Mouse (Mus musculus): ENCODE measurements around the gene Tcf20. TPM values are rescaled to one million over a fixed set of nuclear protein-coding genes. Genes with fewer than 3 reads are reported as not detected.

Gene Tcf20
- polyA plus RNA-seq, 1 experiment from 2014 or later = 15.9 TPM

DNA sequence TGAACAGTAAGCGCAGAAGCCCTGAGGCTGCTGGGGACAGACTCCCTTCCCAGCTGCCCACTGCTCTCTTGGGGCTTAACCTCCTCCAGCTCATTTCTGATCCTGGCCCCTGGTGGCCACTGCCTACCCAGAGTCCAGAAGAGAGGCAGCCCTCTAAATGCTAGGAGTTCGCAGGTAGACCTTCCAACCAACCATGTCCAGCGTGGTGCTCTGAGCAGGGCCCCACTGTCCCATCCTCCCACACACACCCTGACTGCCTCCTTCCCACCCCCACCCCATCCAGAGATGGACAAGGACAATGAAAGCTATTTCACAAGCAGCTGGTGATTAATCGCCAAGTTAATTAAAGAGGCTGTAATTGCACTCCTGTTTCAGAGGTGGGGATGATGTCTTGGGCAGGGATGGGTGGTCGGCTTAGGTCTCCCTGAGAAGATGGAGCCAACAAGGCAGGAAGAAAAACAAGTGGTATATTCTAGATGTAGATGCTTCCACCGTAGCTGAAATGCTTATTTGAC lies 1.6 kb upstream of the Tcf20 start:
- H3K4me2 ChIP-seq = no peak overlapping the region
- no peak overlapping the region for H3K27ac ChIP-seq
- H3K4me3 ChIP-seq = no peak overlapping the region
- no peak for ATAC-seq (replicated peaks)
- WGBS = 65% methylated on average over 6 of the region's 6 CpGs
- no peaks in the 10 kb centered on the region for H3K36me3 ChIP-seq (replicated peaks)
- H3K9me3 ChIP-seq = no peaks in the 10 kb centered on the region
- no peak overlapping the region for H3K9ac ChIP-seq
- H3K27me3 ChIP-seq (replicated peaks) = no peaks in the 10 kb centered on the region
- H3K4me1 ChIP-seq = peaks cover 65% of the 10 kb centered on the region

DNA sequence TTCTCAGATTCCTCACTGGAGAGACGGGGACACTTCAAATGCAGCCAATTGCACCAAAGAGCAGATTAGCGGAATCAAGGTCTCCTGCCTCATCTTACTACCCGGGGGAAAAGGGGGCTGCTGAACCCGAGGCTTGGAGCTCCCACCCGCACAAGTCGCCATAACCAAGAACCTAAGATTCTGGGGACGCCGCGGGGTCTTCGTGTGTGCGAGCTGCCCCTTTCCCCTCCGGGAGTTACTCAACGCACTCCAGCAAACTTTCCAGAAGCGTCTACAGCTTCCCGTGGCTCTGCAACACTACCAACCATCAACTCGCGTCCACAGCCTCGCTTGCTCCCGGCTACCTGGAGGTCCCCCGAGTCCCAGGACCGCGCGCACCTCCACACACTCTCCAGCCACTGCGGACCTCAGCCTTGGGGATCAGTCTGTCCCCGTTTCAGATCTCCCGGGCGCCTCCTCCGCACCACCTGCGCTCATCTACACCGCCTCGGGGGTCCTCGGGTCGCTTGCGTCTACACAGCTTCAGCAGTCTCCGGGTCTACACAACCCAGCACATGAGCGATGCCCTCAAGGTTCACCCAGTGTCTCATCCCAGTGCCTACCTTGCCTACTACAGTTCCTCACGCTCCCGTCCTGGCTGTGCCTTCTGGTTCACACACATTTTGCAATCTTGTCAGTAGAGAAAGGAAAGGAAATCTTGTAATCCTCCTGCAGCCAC lies 499 bp downstream of the Tcf20 start:
- H3K36me3 ChIP-seq (replicated peaks) = no peaks in the 10 kb centered on the region
- H3K4me1 ChIP-seq = peaks cover 71% of the 10 kb centered on the region
- no peaks in the 10 kb centered on the region for H3K9me3 ChIP-seq
- peak overlapping the region; percentile 49 for H3K9ac ChIP-seq
- H3K4me2 ChIP-seq = peak overlapping the region; percentile 95
- 1% methylated on average over 38 of the region's 38 CpGs for WGBS
- peak overlapping the region; percentile 49 for H3K4me3 ChIP-seq
- H3K27me3 ChIP-seq (replicated peaks) = no peaks in the 10 kb centered on the region
- H3K27ac ChIP-seq = peak overlapping the region; percentile 48
- ATAC-seq (replicated peaks) = peak; percentile 34; the same call in 1 of the 2 replicates

DNA sequence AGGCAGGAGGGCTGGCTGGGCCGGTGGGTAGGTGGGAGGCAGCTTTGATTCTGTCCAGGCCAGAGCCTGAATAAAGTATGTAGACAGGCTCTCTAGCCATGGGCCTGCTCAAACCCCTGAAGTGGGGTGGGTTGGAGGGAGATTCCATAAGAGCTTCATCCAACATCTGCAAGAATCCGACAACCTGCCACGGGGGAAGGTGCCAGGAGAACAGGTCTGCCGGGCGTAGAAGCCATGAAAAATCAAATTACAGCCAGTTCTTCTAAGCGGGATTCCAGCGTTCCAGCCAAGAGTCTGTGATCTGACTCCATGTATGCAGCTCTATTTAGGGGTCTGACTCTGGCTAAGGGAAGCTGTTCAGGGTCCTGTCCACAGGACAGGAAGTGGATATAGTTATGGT lies 3.1 kb downstream of the Tcf20 start:
- no peak overlapping the region for H3K9ac ChIP-seq
- WGBS = 43% methylated on average over 7 of the region's 7 CpGs
- H3K4me3 ChIP-seq = no peak overlapping the region
- H3K36me3 ChIP-seq (replicated peaks) = no peaks in the 10 kb centered on the region
- H3K4me1 ChIP-seq = peaks cover 81% of the 10 kb centered on the region
- no peaks in the 10 kb centered on the region for H3K27me3 ChIP-seq (replicated peaks)
- no peak for ATAC-seq (replicated peaks)
- no peaks in the 10 kb centered on the region for H3K9me3 ChIP-seq
- peak overlapping the region; percentile 88; the same call in 1 of the 2 replicates for H3K27ac ChIP-seq
- H3K4me2 ChIP-seq = peak overlapping the region; percentile 49; the same call in 1 of the 2 replicates

GRCm38 (mm10) chr15:82984097-82984496 lies 3.6 kb downstream of the Tcf20 start:
- H3K4me1 ChIP-seq = peaks cover 79% of the 10 kb centered on the region
- H3K27me3 ChIP-seq (replicated peaks) = no peaks in the 10 kb centered on the region
- peak overlapping the region; percentile 49 for H3K4me2 ChIP-seq
- no peak overlapping the region for H3K4me3 ChIP-seq
- H3K9me3 ChIP-seq = no peaks in the 10 kb centered on the region
- peak overlapping the region; percentile 3; the same call in 1 of the 2 replicates for H3K9ac ChIP-seq
- no peaks in the 10 kb centered on the region for H3K36me3 ChIP-seq (replicated peaks)
- no peak for ATAC-seq (replicated peaks)
- 8% methylated on average over 4 of the region's 4 CpGs for WGBS
- peak overlapping the region; percentile 88 for H3K27ac ChIP-seq

DNA sequence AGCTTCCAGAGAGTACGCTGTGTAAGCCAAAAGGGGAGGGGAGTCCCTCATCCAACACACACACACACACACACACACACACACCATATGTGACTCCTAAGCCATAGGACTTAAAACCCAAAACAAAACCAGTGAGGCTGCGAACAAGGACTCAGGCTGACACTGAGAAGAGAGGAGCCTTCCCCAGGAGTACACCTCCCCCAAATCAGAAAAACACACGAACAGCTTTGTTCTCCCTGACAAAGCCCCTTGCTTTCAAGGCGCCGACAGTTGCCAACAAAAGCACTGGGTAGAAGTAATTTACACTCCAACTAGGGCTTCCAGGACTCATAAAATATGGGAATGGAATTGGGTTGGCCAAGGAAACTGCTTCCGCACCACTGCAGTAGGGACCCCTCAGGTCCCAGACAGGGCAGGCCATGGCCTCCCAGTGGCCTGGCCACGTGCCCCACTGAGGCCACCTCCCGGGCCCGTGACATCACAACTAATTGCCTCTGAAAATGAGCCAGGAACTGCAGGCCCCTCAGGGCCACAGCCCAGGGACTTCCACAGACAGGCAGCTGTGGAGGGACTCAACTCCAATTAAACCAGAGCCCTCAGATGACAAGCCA lies 4.2 kb downstream of the Tcf20 start:
- H3K27me3 ChIP-seq (replicated peaks) = 0 out of 2 replicates have a peak, but pooled peaks cover 2% of the 10 kb centered on the region
- peak overlapping the region; percentile 26 for H3K4me3 ChIP-seq
- H3K4me2 ChIP-seq = peak overlapping the region; percentile 49
- no peaks in the 10 kb centered on the region for H3K36me3 ChIP-seq (replicated peaks)
- peak; percentile 24 for ATAC-seq (replicated peaks)
- WGBS = 4% methylated on average over 9 of the region's 9 CpGs
- H3K27ac ChIP-seq = peak overlapping the region; percentile 88
- H3K9ac ChIP-seq = peak overlapping the region; percentile 3; the same call in 1 of the 2 replicates
- H3K4me1 ChIP-seq = peaks cover 73% of the 10 kb centered on the region
- H3K9me3 ChIP-seq = no peaks in the 10 kb centered on the region

GRCm38 (mm10) chr15:82982724-82983415 lies 4.8 kb downstream of the Tcf20 start:
- Histone ChIP-seq H3K4me1 (peaks cover 67% of the 10 kb centered on the region), H3K27ac (peak overlapping the region; percentile 88), H3K9ac (peak overlapping the region; percentile 11), H3K9me3 (no peaks in the 10 kb centered on the region), H3K4me2 (peak overlapping the region; percentile 49), H3K36me3 (replicated peaks) (no peaks in the 10 kb centered on the region), H3K27me3 (replicated peaks) (0 out of 2 replicates have a peak, but pooled peaks cover 3% of the 10 kb centered on the region), H3K4me3 (peak overlapping the region; percentile 26)
- under 1% methylated on average over 18 of the region's 18 CpGs for WGBS
- ATAC-seq (replicated peaks) = no peak

DNA sequence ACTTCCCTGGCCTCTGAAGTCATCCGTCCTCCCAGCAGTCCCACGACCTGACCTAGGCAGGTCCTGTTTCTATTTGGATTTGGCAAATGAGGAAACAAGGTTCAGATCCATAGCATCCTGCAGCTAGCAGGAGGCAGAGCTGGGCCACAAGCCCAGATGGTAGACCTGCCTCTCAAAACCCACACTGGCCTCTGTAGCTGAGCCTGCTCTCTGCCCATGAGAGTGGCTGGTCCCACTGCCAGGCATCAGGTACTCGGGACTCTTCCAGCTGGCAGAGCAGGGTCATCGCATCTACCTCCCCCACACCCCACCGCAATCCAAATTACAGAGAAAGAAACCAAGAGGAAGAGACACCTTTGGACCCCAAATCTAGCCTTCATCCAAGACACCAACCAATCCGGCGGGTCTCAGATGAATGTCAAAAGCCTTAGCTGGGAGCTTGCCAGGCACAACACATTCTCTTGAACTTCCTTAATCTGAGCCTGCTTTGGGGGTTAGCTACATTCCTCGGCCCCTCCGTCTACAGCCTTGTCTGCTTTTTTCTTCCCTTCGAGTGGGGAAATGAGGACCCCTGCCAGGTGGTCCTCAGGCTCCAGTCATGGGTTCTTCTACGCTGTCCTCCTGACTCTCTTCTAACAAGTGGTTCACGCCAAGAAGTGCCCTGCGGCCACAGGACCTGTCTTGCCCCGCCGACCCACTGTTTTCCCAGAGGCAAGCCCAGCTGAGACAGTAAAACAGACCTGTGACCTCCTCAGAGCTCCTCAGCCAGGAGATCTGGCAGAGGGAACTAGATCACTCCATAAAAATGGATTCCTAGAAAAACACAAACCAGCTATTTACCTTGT lies 5.8 kb downstream of the Tcf20 start:
- WGBS = 25% methylated on average over 15 of the region's 15 CpGs
- H3K9ac ChIP-seq = peak overlapping the region; percentile 4; the same call in 1 of the 2 replicates
- no peak for ATAC-seq (replicated peaks)

GRCm38 (mm10) chr15:82979531-82979930 lies 8.1 kb downstream of the Tcf20 start:
- WGBS = 68% methylated on average over 1 of the region's 1 CpGs
- 0 out of 2 replicates have a peak, but pooled peaks cover 3% of the 10 kb centered on the region for H3K27me3 ChIP-seq (replicated peaks)

More for the DNA sequence above, 5.8 kb downstream of the Tcf20 start:
- Histone ChIP-seq H3K27me3 (replicated peaks) (0 out of 2 replicates have a peak, but pooled peaks cover 3% of the 10 kb centered on the region), H3K4me1 (peaks cover 59% of the 10 kb centered on the region), H3K4me3 (peak overlapping the region; percentile 26; the same call in 1 of the 2 replicates), H3K4me2 (peak overlapping the region; percentile 49), H3K9me3 (no peaks in the 10 kb centered on the region), H3K36me3 (replicated peaks) (no peaks in the 10 kb centered on the region), H3K27ac (peak overlapping the region; percentile 88)

DNA sequence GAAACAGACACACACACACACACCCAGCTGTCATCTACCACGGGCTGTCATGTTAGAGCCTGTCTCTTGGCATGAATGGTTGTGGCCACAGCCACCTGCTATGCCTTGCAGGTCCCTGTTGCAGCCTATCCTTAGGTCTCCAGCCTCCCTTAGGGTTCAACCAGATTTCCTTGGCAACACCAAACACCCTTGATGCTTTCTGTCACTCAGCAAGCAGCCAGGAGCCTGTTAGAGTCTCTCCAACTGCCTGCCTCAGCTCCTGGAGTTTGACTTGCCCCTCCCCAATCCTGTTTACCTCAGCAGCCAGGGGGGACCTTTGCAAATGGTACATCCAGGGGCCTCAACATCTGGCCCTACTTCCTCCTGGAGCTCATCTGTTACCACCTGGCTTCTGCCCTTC lies 13.2 kb downstream of the Tcf20 start:
- Histone ChIP-seq H3K4me3 (no peak overlapping the region), H3K4me2 (no peak overlapping the region), H3K4me1 (peaks cover 3% of the 10 kb centered on the region; the same call in 1 of the 2 replicates), H3K9ac (no peak overlapping the region), H3K36me3 (replicated peaks) (no peaks in the 10 kb centered on the region), H3K27me3 (replicated peaks) (0 out of 2 replicates have a peak, but pooled peaks cover 3% of the 10 kb centered on the region), H3K27ac (no peak overlapping the region), H3K9me3 (no peaks in the 10 kb centered on the region)
- whole genome bisulfite sequencing = 92% methylated on average over 1 of the region's 1 CpGs
- ATAC-seq (replicated peaks) = no peak

More at GRCm38 (mm10) chr15:82979531-82979930, 8.1 kb downstream of the Tcf20 start:
- no peak overlapping the region for H3K4me3 ChIP-seq
- H3K27ac ChIP-seq = no peak overlapping the region
- no peak for ATAC-seq (replicated peaks)
- H3K9ac ChIP-seq = no peak overlapping the region
- no peak overlapping the region for H3K4me2 ChIP-seq
- peaks cover 38% of the 10 kb centered on the region for H3K4me1 ChIP-seq
- H3K36me3 ChIP-seq (replicated peaks) = no peaks in the 10 kb centered on the region
- H3K9me3 ChIP-seq = no peaks in the 10 kb centered on the region

DNA sequence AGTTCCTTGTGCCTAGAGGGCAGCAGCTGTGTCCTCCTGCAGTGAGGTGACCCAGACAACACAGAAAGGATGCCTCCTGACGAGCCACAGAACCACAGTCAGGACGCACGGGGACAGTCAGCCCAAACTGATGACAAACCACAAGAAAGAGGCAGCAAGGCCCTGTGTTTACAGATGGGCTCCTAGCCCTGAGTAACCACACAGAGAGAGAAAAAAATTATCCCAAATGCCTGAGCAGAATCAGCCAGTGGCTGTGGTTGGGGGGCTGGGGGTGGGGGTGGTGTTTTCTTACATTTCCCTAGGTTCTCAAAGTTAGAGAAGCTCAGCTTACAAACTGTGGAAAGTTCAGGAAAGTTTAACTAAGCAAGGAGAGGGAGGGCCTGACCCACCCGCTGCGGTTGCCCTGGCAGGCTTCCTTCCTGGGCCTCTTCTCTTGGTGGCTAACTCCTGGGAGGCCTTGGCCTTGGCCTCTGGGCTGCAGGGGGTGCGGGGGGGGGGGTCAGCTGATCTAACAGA lies 18.4 kb downstream of the Tcf20 start:
- no peak for ATAC-seq (replicated peaks)
- Histone ChIP-seq H3K4me2 (no peak overlapping the region), H3K9ac (no peak overlapping the region)

DNA sequence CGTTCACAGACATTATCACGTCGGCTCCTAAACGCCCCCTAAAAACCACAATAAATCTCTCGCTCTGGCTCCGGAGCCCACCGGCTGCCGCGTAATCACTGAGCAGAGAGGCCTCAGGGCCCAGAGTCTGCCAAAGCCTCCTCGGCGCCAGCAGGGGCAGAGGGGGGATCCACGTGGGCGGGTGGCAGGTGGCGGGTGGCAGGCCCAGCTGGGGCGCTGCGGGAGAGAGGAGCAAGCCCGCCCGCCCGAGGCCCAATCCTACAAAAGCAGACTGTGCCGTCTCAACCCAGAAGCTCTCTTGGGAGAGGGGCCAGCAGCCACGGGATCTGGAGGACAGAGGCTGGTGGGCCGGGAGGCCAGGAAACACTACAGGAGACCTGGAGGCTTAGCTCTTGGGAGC lies 19.2 kb downstream of the Tcf20 start:
- WGBS = under 1% methylated on average over 22 of the region's 22 CpGs
- H3K4me2 ChIP-seq = peak overlapping the region; percentile 44
- H3K4me1 ChIP-seq = peaks cover 30% of the 10 kb centered on the region
- peaks cover 3% of the 10 kb centered on the region; the same call in 1 of the 2 replicates for H3K27me3 ChIP-seq (replicated peaks)
- H3K4me3 ChIP-seq = no peak overlapping the region
- peak overlapping the region; percentile 9; the same call in 1 of the 2 replicates for H3K9ac ChIP-seq
- peak overlapping the region; percentile 66 for H3K27ac ChIP-seq
- no peaks in the 10 kb centered on the region for H3K36me3 ChIP-seq (replicated peaks)
- no peaks in the 10 kb centered on the region for H3K9me3 ChIP-seq
- ATAC-seq (replicated peaks) = peak; percentile 66; the same call in 1 of the 2 replicates

More for the DNA sequence above, 18.4 kb downstream of the Tcf20 start:
- WGBS = 24% methylated on average over 6 of the region's 6 CpGs
- Histone ChIP-seq H3K36me3 (replicated peaks) (no peaks in the 10 kb centered on the region), H3K27me3 (replicated peaks) (peaks cover 3% of the 10 kb centered on the region; the same call in 1 of the 2 replicates), H3K27ac (0 out of 2 replicates have a peak overlapping the region, but pooled peaks have one; percentile 66), H3K4me1 (peaks cover 27% of the 10 kb centered on the region), H3K4me3 (no peak overlapping the region), H3K9me3 (no peaks in the 10 kb centered on the region)
